Mouse (Mus musculus) liver, embryonic 14.5 days (tissue): Measurements from ENCODE around the gene Dennd1a.

Experiments used
- CTCF ChIP-seq: IDR thresholded peaks from 2 replicates; pipeline ENCODE4 v1.5.1; 2016; ENCODE audit warnings: antibody characterized with exemption, low read depth, control low read depth
- EP300 ChIP-seq: IDR thresholded peaks from 2 replicates; pipeline ENCODE4 v1.6.1; 2016; ENCODE audit warnings: antibody characterized with exemption, low read depth

GRCm38 (mm10) chr2:38083251-38083650 is 203.9 kb downstream of the Dennd1a start:
- TF ChIP-seq CTCF (no peak), EP300 (no peak)
